Mouse (Mus musculus) spleen, adult 18-20 months (tissue): ENCODE measurements around the gene Ptrhd1.
"Not testable (repeated sequence)": the region's sequence is repeated elsewhere in the genome, so short reads cannot be mapped to it uniquely, and the experiment has no call there.

Source experiments
- DNase-seq, 2 experiments: peaks; one replicate each; pipeline ENCODE4 v3.0.0; 2022; ENCODE audit warnings: mixed read lengths in 2 of 2

The Ptrhd1 gene

GRCm38 (mm10) chr12:4233572-4234508 lies at the start of gene Ptrhd1, which contains the start of gene Cenpo:
Gene Ptrhd1, plus strand, starts transcription at chr12:4234027.
Gene Cenpo, minus strand, starts transcription at chr12:4234294.
- DNase-seq: peak; percentile 92 to 95

GRCm38 (mm10) chr12:4184648-4185047 lies 49.2 kb upstream of the Ptrhd1 start:
- no peak for DNase-seq

- DNase-seq: no peak
Measured at GRCm38 (mm10) chr12:4188171-4189059, 45.4 kb upstream of the Ptrhd1 start.

GRCm38 (mm10) chr12:4189060-4189447 lies 44.8 kb upstream of the Ptrhd1 start:
- no peak for DNase-seq

- no peak for DNase-seq
Measured at GRCm38 (mm10) chr12:4192514-4192913, 41.3 kb upstream of the Ptrhd1 start.

- DNase-seq: no peak
Measured at GRCm38 (mm10) chr12:4193025-4193740, 40.6 kb upstream of the Ptrhd1 start.

GRCm38 (mm10) chr12:4194643-4195042 lies 39.2 kb upstream of the Ptrhd1 start:
- no peak for DNase-seq

GRCm38 (mm10) chr12:4198702-4199101 lies 35.1 kb upstream of the Ptrhd1 start:
- no peak for DNase-seq

GRCm38 (mm10) chr12:4199271-4199670 lies 34.6 kb upstream of the Ptrhd1 start:
- DNase-seq: no peak

- no peak for DNase-seq
Measured at GRCm38 (mm10) chr12:4201454-4202200, 32.2 kb upstream of the Ptrhd1 start.

GRCm38 (mm10) chr12:4202206-4202605 lies 31.6 kb upstream of the Ptrhd1 start:
- no peak for DNase-seq

- DNase-seq: no peak
Measured at GRCm38 (mm10) chr12:4206106-4206505, 27.7 kb upstream of the Ptrhd1 start.

GRCm38 (mm10) chr12:4208405-4209133 lies 25.3 kb upstream of the Ptrhd1 start:
- peak in 1 of 2 experiments; percentile 47 for DNase-seq

- DNase-seq: no peak
Measured at GRCm38 (mm10) chr12:4209196-4209595, 24.6 kb upstream of the Ptrhd1 start.

- peak; percentile 34 to 46 for DNase-seq
Measured at GRCm38 (mm10) chr12:4211174-4211573, 22.7 kb upstream of the Ptrhd1 start.

- no peak for DNase-seq
Measured at GRCm38 (mm10) chr12:4212908-4213307, 20.9 kb upstream of the Ptrhd1 start.

- DNase-seq: no peak
Measured at GRCm38 (mm10) chr12:4230156-4230555, 3.7 kb upstream of the Ptrhd1 start.

- no peak for DNase-seq
Measured at GRCm38 (mm10) chr12:4232777-4233176, 1.1 kb upstream of the Ptrhd1 start.

GRCm38 (mm10) chr12:4237481-4237880 lies 3.7 kb downstream of the Ptrhd1 start:
- no peak for DNase-seq

GRCm38 (mm10) chr12:4240281-4240680 lies 6.5 kb downstream of the Ptrhd1 start:
- not testable (repeated sequence) for DNase-seq

- DNase-seq: no peak
Measured at GRCm38 (mm10) chr12:4243805-4244204, 10.0 kb downstream of the Ptrhd1 start.
